Mouse (Mus musculus): ENCODE results near the gene Prkch.

The Prkch gene

GRCm38 (mm10) chr12:73764649-73765525 lies 180.3 kb downstream of the Prkch start:
- no peak for DNase-seq

GRCm38 (mm10) chr12:73766152-73766551 lies 181.6 kb downstream of the Prkch start:
- DNase-seq = no peak

- DNase-seq = no peak
These were observed 184.2 kb downstream of the Prkch start for GRCm38 (mm10) chr12:73768788-73769187.

- no peak for DNase-seq
These were observed 184.9 kb downstream of the Prkch start for GRCm38 (mm10) chr12:73769536-73769935.

- no peak for DNase-seq
These were observed 186.2 kb downstream of the Prkch start for GRCm38 (mm10) chr12:73770771-73771170.

GRCm38 (mm10) chr12:73774793-73775385 lies 190.3 kb downstream of the Prkch start:
- no peak for DNase-seq

GRCm38 (mm10) chr12:73776401-73776945 lies 191.9 kb downstream of the Prkch start:
- no peak for DNase-seq

- DNase-seq = no peak
These were observed 193.1 kb downstream of the Prkch start for GRCm38 (mm10) chr12:73777673-73778072.

- DNase-seq = no peak
These were observed 195.0 kb downstream of the Prkch start for GRCm38 (mm10) chr12:73779332-73780231.

GRCm38 (mm10) chr12:73781425-73782032 lies 196.9 kb downstream of the Prkch start:
- DNase-seq = no peak

GRCm38 (mm10) chr12:73786909-73787308 lies 202.3 kb downstream of the Prkch start:
- peak; percentile 90 to 92 for DNase-seq

GRCm38 (mm10) chr12:73788850-73789249 lies 204.3 kb downstream of the Prkch start:
- DNase-seq = peak in 1 of 2 experiments; percentile 25

- DNase-seq = no peak
These were observed 206.0 kb downstream of the Prkch start for GRCm38 (mm10) chr12:73790571-73791108.

GRCm38 (mm10) chr12:73793216-73793615 lies 208.6 kb downstream of the Prkch start:
- no peak for DNase-seq

- DNase-seq = peak in 1 of 2 experiments; percentile 22
These were observed 209.1 kb downstream of the Prkch start for GRCm38 (mm10) chr12:73793744-73794143.

- peak; percentile 59 to 62 for DNase-seq
These were observed 209.7 kb downstream of the Prkch start for GRCm38 (mm10) chr12:73794151-73794883.

- DNase-seq = no peak
These were observed 215.1 kb downstream of the Prkch start for GRCm38 (mm10) chr12:73799671-73800070.

- peak; percentile 46 to 52 for DNase-seq
These were observed 216.3 kb downstream of the Prkch start for GRCm38 (mm10) chr12:73800886-73801285.

- DNase-seq = peak; percentile 33 to 35
These were observed 217.2 kb downstream of the Prkch start for GRCm38 (mm10) chr12:73801845-73802244.

- DNase-seq = peak in 1 of 2 experiments; percentile 39
These were observed 217.9 kb downstream of the Prkch start for GRCm38 (mm10) chr12:73802379-73803057.

- no peak for DNase-seq
These were observed 219.3 kb downstream of the Prkch start for GRCm38 (mm10) chr12:73803946-73804345.
